Mouse (Mus musculus) hindbrain, embryonic 10.5 days (tissue): ENCODE measurements at regions not wholly inside any gene's neighbourhood (a gene's known extent, or its start where the extent isn't known, plus 50 kb on each side); places are given as distances from the start of the nearest gene placed in this dataset.

Experiments used
- DNase-seq: peaks from one replicate; pipeline ENCODE4 v3.0.0-alpha.2; 2017; ENCODE audit warnings: low spot score
- H3K27ac ChIP-seq: fragments of 300-500 bp; sonication (generic); 2 replicates; pipeline ENCODE4 v1.5.1; 2016; ENCODE audit warnings: mild to moderate bottlenecking, moderate library complexity
- H3K27me3 ChIP-seq: fragments of 300-500 bp; sonication (generic); 2 replicates; pipeline ENCODE4 v1.6.1; 2016; ENCODE audit warnings: mild to moderate bottlenecking; ENCODE audit not compliant: poor library complexity, insufficient read depth, severe bottlenecking
- H3K36me3 ChIP-seq: fragments of 300-500 bp; sonication (generic); 2 replicates; pipeline ENCODE4 v1.6.1; 2016; ENCODE audit warnings: mild to moderate bottlenecking, moderate library complexity
- H3K4me1 ChIP-seq: fragments of 300-500 bp; sonication (generic); replicated peaks from 2 replicates; pipeline ENCODE4 v1.6.1; 2016; ENCODE audit warnings: mild to moderate bottlenecking
- H3K4me3 ChIP-seq: fragments of 300-500 bp; sonication (generic); 2 replicates; pipeline ENCODE4 v1.5.1; 2016; ENCODE audit warnings: mild to moderate bottlenecking, moderate library complexity
- H3K9me3 ChIP-seq: fragments of 300-500 bp; sonication (generic); 2 replicates; pipeline ENCODE4 v1.6.1; 2016; ENCODE audit warnings: mild to moderate bottlenecking, moderate library complexity
- WGBS: fragments of 180-500 bp; shearing (Covaris S2); methylation state at CpG from one replicate; pipeline ENCODE4 v1.1.7; 2016; 5-methylcytosine and 5-hydroxymethylcytosine counted together

- Histone ChIP-seq H3K36me3 (no peaks in the 10 kb centered on the region), H3K4me1 (no peaks in the 10 kb centered on the region), H3K27me3 (no peaks in the 10 kb centered on the region), H3K27ac (no peak overlapping the region), H3K4me3 (no peak overlapping the region), H3K9me3 (no peaks in the 10 kb centered on the region)
- WGBS, result 89% methylated on average over 6 of the region's 6 CpGs
- DNase-seq, result no peak
Measured at GRCm38 (mm10) chr4:7567687-7568393, 671.0 kb downstream of the Car8 start.

DNA sequence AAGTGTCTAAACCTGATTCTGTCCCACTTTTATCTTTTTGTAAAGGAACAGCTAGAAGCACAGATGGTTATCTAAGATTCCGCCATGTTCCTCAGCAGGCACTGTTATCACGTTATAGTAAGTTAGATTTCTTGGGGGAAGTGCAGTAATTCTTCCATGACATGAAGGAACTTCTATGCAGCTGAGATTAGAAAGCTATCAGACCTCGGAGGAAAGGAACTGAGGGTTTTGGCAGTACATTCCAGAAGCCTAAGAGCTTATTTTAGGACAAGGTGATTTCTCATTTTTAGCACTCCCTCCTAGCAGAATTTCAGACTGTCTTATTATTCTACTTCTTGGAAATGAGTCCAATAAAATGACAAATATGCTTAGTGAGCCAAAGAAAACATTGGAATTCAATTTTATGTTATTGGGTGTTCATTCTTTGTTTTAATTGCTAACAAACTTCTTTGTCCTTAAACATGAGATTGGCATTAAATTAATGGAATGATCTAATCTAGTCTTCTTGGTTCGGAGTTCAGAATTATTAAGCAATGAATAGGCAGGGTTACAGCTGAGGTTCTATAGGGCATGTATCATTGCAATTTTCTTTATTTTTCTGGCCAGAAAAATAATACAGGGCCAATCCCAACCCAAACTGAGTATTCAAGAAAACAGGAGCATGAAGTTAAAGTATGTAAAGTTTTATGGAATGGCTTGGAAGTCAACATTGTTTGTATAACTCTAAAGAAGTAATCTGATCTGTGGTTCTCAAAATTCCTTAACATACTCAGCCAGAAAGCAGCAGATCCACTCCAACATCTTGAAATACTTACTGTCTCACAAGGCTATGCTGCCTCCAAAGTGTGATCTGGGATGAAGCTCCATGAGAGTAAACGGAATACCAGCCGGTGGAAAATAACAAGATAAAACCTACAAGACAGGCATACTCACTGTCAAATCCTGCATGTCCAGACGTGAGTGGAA is 678.7 kb downstream of the Car8 start:
- Histone ChIP-seq H3K36me3 (no peaks in the 10 kb centered on the region), H3K27me3 (no peaks in the 10 kb centered on the region), H3K27ac (no peak overlapping the region), H3K4me3 (no peak overlapping the region), H3K4me1 (no peaks in the 10 kb centered on the region), H3K9me3 (no peaks in the 10 kb centered on the region)
- DNase-seq, result no peak
- WGBS, result 77% methylated on average over 7 of the region's 7 CpGs

DNA sequence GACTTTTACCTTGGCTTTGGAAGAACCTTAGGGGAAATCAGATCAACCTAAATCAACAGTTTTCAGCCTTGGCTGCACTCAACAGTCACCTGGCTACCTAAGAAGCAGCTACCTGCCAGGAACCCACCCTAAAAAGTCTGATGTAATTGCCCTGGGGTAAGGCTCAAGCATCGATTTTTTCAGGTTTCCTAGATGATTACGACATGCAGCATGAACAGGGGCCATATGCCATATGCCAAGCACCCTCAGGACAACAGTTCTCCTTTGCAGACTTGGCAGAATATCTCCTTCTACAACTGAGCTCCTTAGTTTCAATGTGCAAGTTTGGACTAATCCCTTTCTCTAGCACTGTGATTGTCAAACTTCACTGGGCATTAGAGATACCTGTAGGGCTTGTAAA is 680.1 kb downstream of the Car8 start:
- 85% methylated on average over 2 of the region's 2 CpGs for WGBS
- no peak for DNase-seq
- H3K4me3 ChIP-seq, result no peak overlapping the region
- H3K36me3 ChIP-seq, result no peaks in the 10 kb centered on the region
- no peaks in the 10 kb centered on the region for H3K4me1 ChIP-seq
- H3K9me3 ChIP-seq, result no peaks in the 10 kb centered on the region
- no peaks in the 10 kb centered on the region for H3K27me3 ChIP-seq
- H3K27ac ChIP-seq, result no peak overlapping the region

- Histone ChIP-seq H3K27me3 (no peaks in the 10 kb centered on the region), H3K36me3 (no peaks in the 10 kb centered on the region), H3K4me1 (no peaks in the 10 kb centered on the region), H3K4me3 (no peak overlapping the region), H3K27ac (no peak overlapping the region), H3K9me3 (no peaks in the 10 kb centered on the region)
- 91% methylated on average over 4 of the region's 4 CpGs for WGBS
- DNase-seq, result no peak
Measured at GRCm38 (mm10) chr4:7534301-7534700, 704.5 kb downstream of the Car8 start.

- WGBS, result 90% methylated on average over 2 of the region's 2 CpGs
Measured at GRCm38 (mm10) chr4:7527718-7528117, 711.1 kb downstream of the Car8 start.

DNA sequence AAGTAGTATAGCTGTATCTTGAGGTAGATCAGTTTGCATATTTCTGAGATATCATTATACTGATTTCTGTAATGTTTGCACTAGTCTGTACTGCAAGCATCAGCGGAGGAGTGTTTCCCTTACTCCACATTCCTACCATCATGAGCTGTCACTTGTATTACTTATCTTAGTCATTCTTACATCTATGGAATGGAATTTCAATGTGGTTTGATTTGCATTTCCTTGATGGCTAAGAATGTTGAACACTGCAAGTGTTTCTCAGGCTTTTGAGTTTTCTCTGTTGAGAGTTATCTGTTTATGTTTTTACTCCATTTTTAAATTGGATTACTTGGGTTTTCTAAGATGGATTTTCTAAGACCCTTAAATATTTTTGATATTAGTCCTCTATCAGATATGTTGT is 725.8 kb downstream of the Car8 start:
- WGBS, result 89% methylated on average over 1 of the region's 1 CpGs
- Histone ChIP-seq H3K36me3 (no peaks in the 10 kb centered on the region), H3K4me3 (no peak overlapping the region), H3K27me3 (no peaks in the 10 kb centered on the region), H3K27ac (no peak overlapping the region), H3K9me3 (no peaks in the 10 kb centered on the region), H3K4me1 (no peaks in the 10 kb centered on the region)
- no peak for DNase-seq

More at GRCm38 (mm10) chr4:7527718-7528117, 711.1 kb downstream of the Car8 start:
- DNase-seq, result no peak
- H3K4me3 ChIP-seq, result no peak overlapping the region
- H3K9me3 ChIP-seq, result no peaks in the 10 kb centered on the region
- H3K27ac ChIP-seq, result no peak overlapping the region
- H3K27me3 ChIP-seq, result no peaks in the 10 kb centered on the region
- no peaks in the 10 kb centered on the region for H3K4me1 ChIP-seq
- no peaks in the 10 kb centered on the region for H3K36me3 ChIP-seq

GRCm38 (mm10) chr4:7485552-7485951 is 753.3 kb downstream of the Car8 start:
- Histone ChIP-seq H3K9me3 (no peaks in the 10 kb centered on the region), H3K4me1 (no peaks in the 10 kb centered on the region), H3K36me3 (no peaks in the 10 kb centered on the region), H3K27me3 (no peaks in the 10 kb centered on the region), H3K4me3 (no peak overlapping the region), H3K27ac (no peak overlapping the region)
- no peak for DNase-seq

DNA sequence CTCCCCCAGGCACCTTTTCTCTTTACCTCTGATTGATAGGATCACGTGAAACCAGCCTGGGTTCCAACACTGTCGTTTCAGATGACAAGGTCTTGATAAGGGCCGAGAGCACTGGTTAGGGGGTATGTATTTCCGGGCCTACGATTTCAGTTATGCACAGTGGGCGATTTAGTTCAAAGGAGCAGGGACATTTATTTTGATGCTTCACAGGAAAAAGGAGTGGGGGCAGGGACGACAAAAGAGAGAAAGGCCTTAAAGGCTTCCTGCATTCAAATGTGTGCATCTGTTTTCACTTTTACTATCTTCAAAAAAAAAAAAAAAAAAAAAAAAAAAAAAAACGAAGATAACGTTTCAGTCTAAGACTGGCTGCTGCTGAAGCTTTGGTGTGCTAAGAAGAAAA is 783.7 kb downstream of the Car8 start:
- peak; percentile 28 for DNase-seq

DNA sequence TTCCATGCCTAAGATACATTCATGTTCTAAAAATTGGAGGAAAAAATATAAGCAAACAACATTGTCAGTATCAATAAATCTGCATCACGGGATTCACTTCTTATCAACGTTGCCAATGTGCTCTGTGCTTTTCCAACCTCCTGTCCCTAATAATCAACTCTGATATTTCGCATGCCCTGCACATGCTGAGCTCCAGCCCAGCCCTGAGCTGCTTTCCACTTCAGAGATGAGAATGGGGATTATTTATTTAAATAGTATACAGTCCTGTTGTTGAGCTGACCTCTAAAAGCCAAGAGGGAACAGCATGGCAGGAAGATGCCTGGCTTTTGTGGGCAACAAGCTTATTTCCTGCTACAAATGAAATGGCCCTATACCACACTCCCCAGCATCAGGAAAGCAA is 786.2 kb downstream of the Car8 start:
- Histone ChIP-seq H3K27me3 (no peaks in the 10 kb centered on the region), H3K36me3 (no peaks in the 10 kb centered on the region), H3K27ac (no peak overlapping the region), H3K4me3 (no peak overlapping the region), H3K9me3 (no peaks in the 10 kb centered on the region), H3K4me1 (peaks cover 5% of the 10 kb centered on the region)
- 80% methylated on average over 3 of the region's 3 CpGs for WGBS
- DNase-seq, result no peak

More for the DNA sequence above, 783.7 kb downstream of the Car8 start:
- H3K27me3 ChIP-seq, result no peaks in the 10 kb centered on the region
- no peak overlapping the region for H3K27ac ChIP-seq
- H3K4me3 ChIP-seq, result no peak overlapping the region
- peaks cover 5% of the 10 kb centered on the region for H3K4me1 ChIP-seq
- H3K36me3 ChIP-seq, result no peaks in the 10 kb centered on the region
- no peaks in the 10 kb centered on the region for H3K9me3 ChIP-seq
- 12% methylated on average over 9 of the region's 9 CpGs for WGBS

- no peak overlapping the region for H3K27ac ChIP-seq
- WGBS, result 64% methylated on average over 1 of the region's 1 CpGs
- no peaks in the 10 kb centered on the region for H3K9me3 ChIP-seq
- no peak overlapping the region for H3K4me3 ChIP-seq
- H3K36me3 ChIP-seq, result no peaks in the 10 kb centered on the region
- H3K4me1 ChIP-seq, result peaks cover 5% of the 10 kb centered on the region
- H3K27me3 ChIP-seq, result no peaks in the 10 kb centered on the region
- DNase-seq, result no peak
Measured at GRCm38 (mm10) chr4:7450991-7451390, 787.9 kb downstream of the Car8 start.

DNA sequence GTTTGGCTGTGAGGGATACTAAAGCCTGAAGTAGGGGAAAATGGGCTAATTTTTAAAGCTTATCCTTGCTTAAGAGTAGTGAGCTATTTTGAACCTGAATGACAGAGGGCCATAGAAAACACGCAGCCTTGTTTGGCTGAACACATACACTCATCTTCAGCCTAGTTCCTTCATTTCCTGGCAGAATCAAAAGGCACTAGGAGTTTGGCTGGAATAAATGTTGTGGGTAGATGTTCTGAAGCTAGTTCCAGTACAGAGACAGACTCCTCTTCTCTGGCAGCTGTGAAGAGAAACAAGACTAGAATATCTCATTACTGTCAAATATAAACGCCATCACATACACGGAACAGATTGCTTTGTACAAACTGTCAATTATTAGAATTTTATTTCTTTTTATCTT is 809.5 kb downstream of the Car8 start:
- 94% methylated on average over 3 of the region's 3 CpGs for WGBS
- Histone ChIP-seq H3K36me3 (no peaks in the 10 kb centered on the region), H3K27ac (no peak overlapping the region), H3K27me3 (no peaks in the 10 kb centered on the region), H3K9me3 (no peaks in the 10 kb centered on the region; the same call in 1 of the 2 replicates), H3K4me3 (no peak overlapping the region), H3K4me1 (no peaks in the 10 kb centered on the region)
- DNase-seq, result no peak

DNA sequence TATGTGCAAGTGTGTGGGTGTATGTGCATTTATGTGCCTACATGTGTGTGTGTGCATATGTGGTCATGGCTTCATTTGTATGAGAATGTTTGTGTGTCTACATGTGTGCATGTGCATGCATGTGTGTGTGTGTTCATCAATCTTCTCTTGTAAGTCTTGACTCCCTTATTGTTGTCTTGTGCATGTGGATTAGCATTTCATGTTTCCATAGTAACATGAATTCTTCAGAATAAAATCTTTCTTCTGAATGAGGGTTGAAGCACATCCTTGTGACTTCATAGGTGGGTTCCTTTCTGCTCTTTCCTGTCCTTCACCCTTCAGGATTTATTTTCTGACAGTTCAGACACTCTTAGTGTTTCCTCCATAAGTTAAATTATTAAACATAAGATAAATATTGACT is 814.8 kb downstream of the Car8 start:
- Histone ChIP-seq H3K9me3 (no peaks in the 10 kb centered on the region; the same call in 1 of the 2 replicates), H3K4me1 (no peaks in the 10 kb centered on the region), H3K27me3 (no peaks in the 10 kb centered on the region), H3K27ac (no peak overlapping the region), H3K36me3 (no peaks in the 10 kb centered on the region), H3K4me3 (no peak overlapping the region)
- DNase-seq, result no peak

DNA sequence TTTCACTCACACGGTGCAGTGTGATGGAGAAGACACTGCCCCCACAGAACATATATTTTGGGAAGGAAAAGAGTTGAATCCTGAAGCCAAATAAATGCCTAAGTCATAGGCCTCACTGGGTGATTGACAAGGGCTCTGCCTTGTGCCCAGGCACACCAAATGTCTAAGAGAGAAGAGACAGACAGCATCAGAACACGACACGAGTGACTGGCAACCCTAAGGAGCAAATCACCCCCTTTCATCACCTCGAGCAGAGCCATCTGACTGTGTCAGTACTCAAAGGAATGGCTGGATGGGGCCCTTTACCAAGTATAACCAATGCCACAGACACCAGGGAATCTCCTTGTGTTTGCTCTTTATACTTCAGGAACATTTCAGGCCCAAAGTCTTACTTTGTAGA is 815.6 kb downstream of the Car8 start:
- 73% methylated on average over 4 of the region's 4 CpGs for WGBS
- no peaks in the 10 kb centered on the region for H3K27me3 ChIP-seq

More for the DNA sequence above, 815.6 kb downstream of the Car8 start:
- no peak overlapping the region for H3K4me3 ChIP-seq
- DNase-seq, result no peak
- H3K36me3 ChIP-seq, result no peaks in the 10 kb centered on the region
- H3K4me1 ChIP-seq, result no peaks in the 10 kb centered on the region
- H3K9me3 ChIP-seq, result no peaks in the 10 kb centered on the region; the same call in 1 of the 2 replicates
- H3K27ac ChIP-seq, result no peak overlapping the region
